Mouse (Mus musculus) MEL (cell line): Measurements from ENCODE around the gene Ddah1. TPM values are rescaled to one million over a fixed set of nuclear protein-coding genes. Genes with fewer than 3 reads are reported as not detected.

Experiments
- DNase-seq: peaks from one replicate; pipeline ENCODE4 v3.0.0; 2011; ENCODE audit warnings: low read depth, low spot score
- H3K27ac ChIP-seq: 2 replicates; pipeline ENCODE4 v1.5.1; 2012; ENCODE audit warnings: low read depth, mild to moderate bottlenecking, control low read depth, low read length, moderate library complexity; ENCODE audit not compliant: control insufficient read depth
- H3K27me3 ChIP-seq, 2 experiments: fragments of 150-350 bp in 1 of 2; sonication (generic) in 1 of 2; 2 replicates each; pipeline ENCODE4 v1.6.1; 2012; ENCODE audit warnings: low read length in 2 of 2, mild to moderate bottlenecking in 2 of 2, improper control_type of control experiment in 1 of 2, moderate library complexity in 1 of 2; ENCODE audit not compliant: insufficient read depth in 2 of 2, control insufficient read depth in 1 of 2
- H3K36me3 ChIP-seq, 2 experiments: 2 replicates each; pipeline ENCODE4 v1.6.1; 2012 to 2014; ENCODE audit warnings: low read length in 2 of 2, improper control_type of control experiment in 1 of 2, inconsistent platforms in 1 of 2, mild to moderate bottlenecking in 1 of 2; ENCODE audit not compliant: insufficient read depth in 2 of 2, control insufficient read depth in 1 of 2
- H3K4me1 ChIP-seq, 2 experiments: fragments of 150-350 bp in 1 of 2; sonication (generic) in 1 of 2; 2 replicates each; pipeline ENCODE4 v1.6.1; 2012; ENCODE audit warnings: low read length in 2 of 2, improper control_type of control experiment in 1 of 2, mild to moderate bottlenecking in 1 of 2; ENCODE audit not compliant: insufficient read depth in 2 of 2, control insufficient read depth in 1 of 2
- H3K4me3 ChIP-seq, 2 experiments: fragments of 150-350 bp in 1 of 2; sonication (generic) in 1 of 2; 2 replicates each; pipeline ENCODE4 v1.5.1; 2012; ENCODE audit warnings: low read depth in 2 of 2, low read length in 2 of 2, mild to moderate bottlenecking in 2 of 2, moderate library complexity in 2 of 2, control low read depth in 1 of 2, improper control_type of control experiment in 1 of 2; ENCODE audit not compliant: control insufficient read depth in 1 of 2, insufficient read depth in 1 of 2
- H3K79me2 ChIP-seq: 2 replicates; pipeline ENCODE4 v1.6.1; 2012; ENCODE audit warnings: mild to moderate bottlenecking, low read length, moderate library complexity; ENCODE audit not compliant: control insufficient read depth, poor library complexity, insufficient read depth
- H3K9ac ChIP-seq: 2 replicates; pipeline ENCODE4 v1.6.1; 2012; ENCODE audit warnings: low read depth, mild to moderate bottlenecking, control low read depth, low read length, moderate library complexity; ENCODE audit not compliant: control insufficient read depth, poor library complexity, severe bottlenecking
- H3K9me3 ChIP-seq: fragments of 150-350 bp; sonication (generic); replicated peaks from 2 replicates; pipeline ENCODE4 v1.6.1; 2012; ENCODE audit warnings: mild to moderate bottlenecking, low read length, improper control_type of control experiment, moderate library complexity; ENCODE audit not compliant: insufficient read depth
- BHLHE40 ChIP-seq: IDR thresholded peaks from 2 replicates; pipeline ENCODE4 v1.6.1; 2012; ENCODE audit warnings: low read depth, mild to moderate bottlenecking, inconsistent platforms, low read length, improper control_type of control experiment, borderline replicate concordance
- CHD1 ChIP-seq: IDR thresholded peaks from 2 replicates; pipeline ENCODE4 v1.6.1; 2012; ENCODE audit warnings: low read depth, mild to moderate bottlenecking, inconsistent platforms, low read length, improper control_type of control experiment
- CTCF ChIP-seq, 3 experiments: IDR thresholded peaks in 2 of 3; conservative IDR thresholded peaks in 1 of 3; 2 replicates each; pipeline ENCODE4 v1.5.1; 2011 to 2012; ENCODE audit warnings: low read length in 3 of 3, low read depth in 2 of 3, mild to moderate bottlenecking in 2 of 3, improper control_type of control experiment in 1 of 3, inconsistent platforms in 1 of 3, mixed read lengths in 1 of 3, moderate library complexity in 1 of 3; ENCODE audit not compliant: control insufficient read depth in 1 of 3, insufficient read depth in 1 of 3, poor library complexity in 1 of 3, severe bottlenecking in 1 of 3
- EP300 ChIP-seq, 2 experiments: IDR thresholded peaks; 2 replicates each; pipeline ENCODE4 v1.6.1; 2011; ENCODE audit warnings: improper control_type of control experiment in 2 of 2, low read length in 2 of 2, low read depth in 1 of 2, mild to moderate bottlenecking in 1 of 2
- ETS1 ChIP-seq: IDR thresholded peaks from 2 replicates; pipeline ENCODE4 v1.6.1; 2012; ENCODE audit warnings: low read depth, mild to moderate bottlenecking, inconsistent platforms, low read length, improper control_type of control experiment, moderate library complexity
- GABPA ChIP-seq: IDR thresholded peaks from 2 replicates; pipeline ENCODE4 v1.6.1; 2012; ENCODE audit warnings: low read depth, mild to moderate bottlenecking, inconsistent platforms, low read length, improper control_type of control experiment, moderate library complexity
- GATA1 ChIP-seq: IDR thresholded peaks from 2 replicates; pipeline ENCODE4 v1.6.1; 2011; ENCODE audit warnings: low read depth, low read length, improper control_type of control experiment
- HCFC1 ChIP-seq: IDR thresholded peaks from 2 replicates; pipeline ENCODE4 v1.6.1; 2012; ENCODE audit warnings: low read depth, mild to moderate bottlenecking, inconsistent platforms, low read length, improper control_type of control experiment, moderate library complexity
- MEF2A ChIP-seq: IDR thresholded peaks from 2 replicates; pipeline ENCODE4 v1.6.1; 2014; ENCODE audit warnings: low read depth, mild to moderate bottlenecking, inconsistent platforms, low read length, improper control_type of control experiment; ENCODE audit not compliant: poor library complexity, insufficient replicate concordance, severe bottlenecking; ENCODE audit errors: extremely low read depth
- MXI1 ChIP-seq: IDR thresholded peaks from 2 replicates; pipeline ENCODE4 v1.6.1; 2011; ENCODE audit warnings: mild to moderate bottlenecking, low read depth, low read length, improper control_type of control experiment
- MYB ChIP-seq: IDR thresholded peaks from 2 replicates; pipeline ENCODE4 v1.6.1; 2011; ENCODE audit warnings: mild to moderate bottlenecking, low read depth, low read length, improper control_type of control experiment
- MYC ChIP-seq: IDR thresholded peaks from 2 replicates; pipeline ENCODE4 v1.6.1; 2011; ENCODE audit warnings: low read depth, mild to moderate bottlenecking, low read length, improper control_type of control experiment, moderate library complexity
- POLR2AphosphoS2 ChIP-seq: IDR thresholded peaks from 2 replicates; pipeline ENCODE4 v1.6.1; 2011; ENCODE audit warnings: low read length, improper control_type of control experiment
- POLR2AphosphoS5 ChIP-seq: IDR thresholded peaks from 2 replicates; pipeline ENCODE4 v1.6.1; 2012; ENCODE audit warnings: low read depth, borderline replicate concordance, mild to moderate bottlenecking, inconsistent platforms, low read length, moderate library complexity, mixed read lengths
- RAD21 ChIP-seq: IDR thresholded peaks from 2 replicates; pipeline ENCODE4 v1.6.1; 2011; ENCODE audit warnings: mild to moderate bottlenecking, low read depth, low read length, improper control_type of control experiment
- RCOR1 ChIP-seq: IDR thresholded peaks from 2 replicates; pipeline ENCODE4 v1.6.1; 2012; ENCODE audit warnings: low read depth, mild to moderate bottlenecking, inconsistent platforms, low read length, improper control_type of control experiment
- SIN3A ChIP-seq: IDR thresholded peaks from 2 replicates; pipeline ENCODE4 v1.6.1; 2012; ENCODE audit warnings: low read length, improper control_type of control experiment, inconsistent platforms
- SMC3 ChIP-seq: IDR thresholded peaks from 2 replicates; pipeline ENCODE4 v1.6.1; 2011; ENCODE audit warnings: low read depth, low read length, improper control_type of control experiment
- TAL1 ChIP-seq: IDR thresholded peaks from 2 replicates; pipeline ENCODE4 v1.6.1; 2012; ENCODE audit warnings: mild to moderate bottlenecking, inconsistent platforms, low read length, moderate library complexity, mixed read lengths
- TBP ChIP-seq: IDR thresholded peaks from 2 replicates; pipeline ENCODE4 v1.8.0; 2011; ENCODE audit warnings: low read depth, low read length, improper control_type of control experiment
- TCF12 ChIP-seq: IDR thresholded peaks from 2 replicates; pipeline ENCODE4 v1.6.1; 2014; ENCODE audit warnings: low read depth, mild to moderate bottlenecking, inconsistent platforms, low read length, improper control_type of control experiment, moderate library complexity
- USF1 ChIP-seq: IDR thresholded peaks from 2 replicates; pipeline ENCODE4 v1.6.1; 2014; ENCODE audit warnings: low read depth, mild to moderate bottlenecking, inconsistent platforms, low read length, improper control_type of control experiment, moderate library complexity
- USF2 ChIP-seq, 2 experiments: IDR thresholded peaks; 2 replicates each; pipeline ENCODE4 v1.6.1; 2011 to 2012; ENCODE audit warnings: improper control_type of control experiment in 2 of 2, low read length in 2 of 2, borderline replicate concordance in 1 of 2, inconsistent platforms in 1 of 2, low read depth in 1 of 2, mild to moderate bottlenecking in 1 of 2; ENCODE audit not compliant: insufficient read depth in 1 of 2
- ZNF384 ChIP-seq: IDR thresholded peaks from 2 replicates; pipeline ENCODE4 v1.6.1; 2012; ENCODE audit warnings: low read depth, mild to moderate bottlenecking, inconsistent platforms, low read length, improper control_type of control experiment
- polyA plus RNA-seq, 2 experiments: library from polyadenylated mRNA; stranded (reverse) in 1 of 2; unstranded in 1 of 2; fragments of >175 nt in 1 of 2; fragments of >200 nt in 1 of 2; gene quantifications; 2 replicates each; pipeline versions ENCODE4 v1.2.1 to v1.2.4; 2012; ENCODE audit warnings: low replicate concordance in 2 of 2, low read depth in 1 of 2; ENCODE audit not compliant: insufficient read length in 2 of 2, insufficient read depth in 1 of 2, missing spikeins in 1 of 2
- total RNA-seq: library from RNA; depleted of rRNA; stranded (reverse); fragments of 300-350 nt; gene quantifications from 2 replicates; pipeline ENCODE4 v1.2.3, GENCODE M21; 2012

Gene Ddah1
- total and polyA plus RNA-seq, 3 experiments = not detected

DNA sequence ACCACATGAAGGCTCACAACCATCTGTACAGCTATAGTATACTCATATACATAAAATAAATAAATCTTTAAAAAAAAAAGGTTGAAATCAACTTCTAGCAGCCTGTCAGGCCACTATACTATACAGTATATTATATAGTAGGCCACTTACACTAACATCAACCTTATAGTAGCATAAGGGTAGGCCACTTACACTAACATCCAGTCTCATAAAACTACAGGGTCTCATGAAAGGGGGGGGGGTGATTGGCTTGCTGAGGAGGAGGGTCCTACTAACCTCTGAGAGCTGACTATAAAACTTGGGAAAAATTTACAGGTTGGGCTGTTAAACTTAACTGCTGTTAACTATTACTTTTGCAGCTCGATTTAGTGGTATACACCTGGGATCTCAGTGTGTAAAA is 121.9 kb downstream of the Ddah1 start:
- no peak for DNase-seq
- TF ChIP-seq USF2 (IDR thresholded peaks at IDR 0.05; ENCODE audit: borderline replicate concordance in 1 of 2, insufficient read depth in 1 of 2, low read depth in 1 of 2, low read length in 2 of 2) (no peak), MYB (no peak), POLR2AphosphoS5 (no peak), SMC3 (no peak), TBP (no peak), ZNF384 (no peak), RCOR1 (no peak), TCF12 (no peak), POLR2AphosphoS2 (no peak), CTCF (IDR thresholded peaks at IDR 0.05 in 2 of 3, conservative IDR thresholded peaks at IDR 0.05 in 1 of 3; ENCODE audit: control insufficient read depth in 1 of 3, insufficient read depth in 1 of 3, low read depth in 2 of 3, low read length in 3 of 3, poor library complexity in 1 of 3, severe bottlenecking in 1 of 3) (no peak), HCFC1 (no peak), USF1 (no peak), RAD21 (no peak), ETS1 (no peak), GATA1 (no peak), BHLHE40 (no peak), MXI1 (no peak)
- TF ChIP-seq, all 39 proteins: peak for 0

GRCm38 (mm10) chr3:145882076-145882874 is 123.8 kb downstream of the Ddah1 start:
- Histone ChIP-seq H3K4me3 (no peak overlapping the region), H3K9ac (no peak overlapping the region)

More for the DNA sequence above, 121.9 kb downstream of the Ddah1 start:
- H3K27ac ChIP-seq = no peak overlapping the region
- H3K9me3 ChIP-seq = no peaks in the 10 kb centered on the region
- no peaks in the 10 kb centered on the region for H3K79me2 ChIP-seq
- no peaks in the 10 kb centered on the region for H3K36me3 ChIP-seq
- no peaks in the 10 kb centered on the region for H3K4me1 ChIP-seq
- no peak overlapping the region for H3K4me3 ChIP-seq
- H3K9ac ChIP-seq = no peak overlapping the region
- no peaks in the 10 kb centered on the region for H3K27me3 ChIP-seq

More at GRCm38 (mm10) chr3:145882076-145882874, 123.8 kb downstream of the Ddah1 start:
- Histone ChIP-seq H3K9me3 (no peaks in the 10 kb centered on the region), H3K27ac (no peak overlapping the region), H3K79me2 (no peaks in the 10 kb centered on the region), H3K36me3 (no peaks in the 10 kb centered on the region), H3K27me3 (no peaks in the 10 kb centered on the region), H3K4me1 (no peaks in the 10 kb centered on the region)
- no peak for TF ChIP-seq BHLHE40
- no peak for TF ChIP-seq TBP
- TF ChIP-seq EP300 (IDR thresholded peaks at IDR 0.05; ENCODE audit: low read depth in 1 of 2, low read length in 2 of 2) = no peak
- TF ChIP-seq MYC = no peak
- TF ChIP-seq GABPA = no peak
- no peak for TF ChIP-seq USF2 (IDR thresholded peaks at IDR 0.05; ENCODE audit: borderline replicate concordance in 1 of 2, insufficient read depth in 1 of 2, low read depth in 1 of 2, low read length in 2 of 2)
- TF ChIP-seq TAL1 = no peak
- no peak for TF ChIP-seq RAD21
- no peak for TF ChIP-seq ETS1
- TF ChIP-seq MYB = no peak
- TF ChIP-seq POLR2AphosphoS2 = no peak
- no peak for TF ChIP-seq MEF2A
- no peak for TF ChIP-seq CHD1
- TF ChIP-seq SIN3A = no peak
- TF ChIP-seq ZNF384 = no peak
- DNase-seq = no peak
